ENCODE assay signal across 14 mouse cellular contexts in the genomic region with DNA sequence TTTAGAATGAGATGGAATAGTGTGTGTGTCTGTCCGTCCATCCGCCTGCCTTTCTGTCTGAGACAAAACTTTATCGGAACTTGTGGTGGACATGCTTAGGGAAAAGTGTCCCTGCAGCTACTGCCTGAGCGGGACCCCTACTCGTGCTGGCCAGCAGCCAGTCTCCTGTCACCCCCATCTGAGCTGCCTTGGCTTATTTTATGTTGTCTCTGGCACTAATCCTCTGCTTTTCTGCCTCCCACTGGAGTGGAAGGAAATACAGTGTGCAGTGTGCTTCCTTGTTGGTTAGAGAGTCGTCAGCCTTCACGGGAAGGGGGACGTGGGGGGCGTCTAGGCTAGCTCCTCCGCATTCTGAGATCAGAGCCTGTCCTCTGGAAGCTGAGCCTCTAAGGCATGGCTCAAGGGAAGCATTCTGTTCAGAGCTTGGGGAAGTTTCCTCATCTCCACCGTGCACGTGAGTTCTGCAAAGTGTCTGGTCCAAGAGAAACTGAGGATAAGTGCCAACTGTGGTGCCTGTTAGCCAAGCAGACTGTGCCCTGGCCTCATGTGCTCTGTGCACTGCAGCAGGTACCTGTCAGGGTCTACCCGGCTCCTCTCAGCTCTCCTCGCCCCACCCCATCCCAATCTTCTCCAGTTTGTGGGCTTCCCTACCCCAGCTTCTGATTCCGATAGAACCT.
DNase-seq lines count a peak whose midpoint lies in the region; ATAC-seq and TF ChIP-seq lines count a peak whose summit lies in the region.
"Had no signal": no experiment of that assay in that cellular context is flagged by ENCODE, and none has a peak within 500 bp of the region (broad histone marks: within the 10 kb centered on the region; RNA-seq: fewer than 3 reads in every experiment).

No protein-coding gene starts in this region.

- H3K4me1 ChIP-seq in liver, embryonic 13.5 days (replicated peaks): peaks cover 14% of the 10 kb centered on the region
- H3K4me1 ChIP-seq in liver, postnatal 0 days (ENCODE audit: insufficient read depth): peaks cover 3% of the 10 kb centered on the region; the same call in 1 of the 2 replicates
- H3K4me1 ChIP-seq in kidney, adult 2 months (ENCODE audit: control insufficient read depth, insufficient read depth, low read length): peaks cover 26% of the 10 kb centered on the region

- no peak overlapping the region for H3K27ac ChIP-seq in liver, embryonic 13.5 days
- no peak overlapping the region for H3K27ac ChIP-seq in liver, postnatal 0 days (ENCODE audit: low read depth)
- peak overlapping the region; percentile 53 for H3K27ac ChIP-seq in kidney, adult 2 months (ENCODE audit: insufficient read depth, low read depth, low read length)
- H3K27ac ChIP-seq: heart, embryonic 15.5 days; hindbrain, embryonic 14.5 days; limb, embryonic 15.5 days had no signal

- H3K4me3 ChIP-seq in liver, embryonic 13.5 days (replicated peaks): no peak overlapping the region
- H3K4me3 ChIP-seq in liver, postnatal 0 days (ENCODE audit: low read depth, low read length): no peak overlapping the region
- no peak overlapping the region for H3K4me3 ChIP-seq in kidney, adult 2 months (ENCODE audit: insufficient read depth, low read depth, low read length)
- H3K4me3 ChIP-seq: heart, embryonic 15.5 days; limb, embryonic 15.5 days; myocyte had no signal

- H3K4me2 ChIP-seq in liver, embryonic 13.5 days: no peak overlapping the region
- no peak overlapping the region for H3K4me2 ChIP-seq in liver, postnatal 0 days (ENCODE audit: low read depth, low read length)
- H3K4me2 ChIP-seq: heart, embryonic 15.5 days; hindbrain, embryonic 14.5 days; limb, embryonic 15.5 days had no signal

- no peak for TF ChIP-seq CTCF in liver, postnatal 0 days (IDR thresholded peaks at IDR 0.05; ENCODE audit: low read depth)
- no peak for TF ChIP-seq CTCF in kidney, adult 2 months (conservative IDR thresholded peaks at IDR 0.05; ENCODE audit: insufficient read depth, insufficient read length, low read depth, low read length)

- 78% methylated on average over 15 of the region's 15 CpGs for WGBS in liver, embryonic 13.5 days (ENCODE audit: insufficient replicate concordance)
- WGBS in liver, postnatal 0 days (ENCODE audit: insufficient replicate concordance): 78% methylated on average over 15 of the region's 15 CpGs
- WGBS in kidney, adult 2 months: 36% methylated on average over 15 of the region's 15 CpGs

- TF ChIP-seq POLR2A in kidney, adult 2 months (IDR thresholded peaks at IDR 0.05; ENCODE audit: low read depth, low read length): no peak

- TF ChIP-seq EP300 in liver, postnatal 0 days (IDR thresholded peaks at IDR 0.05; ENCODE audit: low read depth): no peak

- no peak overlapping the region for H3K9ac ChIP-seq in liver, embryonic 13.5 days
- no peak overlapping the region for H3K9ac ChIP-seq in liver, postnatal 0 days (replicated peaks)
- H3K9ac ChIP-seq: heart, embryonic 15.5 days; hindbrain, embryonic 14.5 days; limb, embryonic 15.5 days had no signal

- H3K9me3 ChIP-seq in liver, embryonic 13.5 days (replicated peaks): no peaks in the 10 kb centered on the region
- no peaks in the 10 kb centered on the region for H3K9me3 ChIP-seq in liver, postnatal 0 days (ENCODE audit: low read length)
- H3K9me3 ChIP-seq: heart, embryonic 15.5 days; limb, embryonic 15.5 days had no signal

- peak; percentile 56 to 58 for DNase-seq in heart, adult 18-20 months
- DNase-seq in heart, postnatal 10 days: no peak
- no peak for DNase-seq in liver, embryonic 13.5 days
- no peak for DNase-seq in liver, postnatal 0 days
- DNase-seq in kidney, adult 2 months: peak; percentile 83
- DNase-seq in kidney, postnatal 25 days: peak; percentile 60 to 78
- no peak for DNase-seq in right cerebral cortex, postnatal 4 days
- DNase-seq: cerebellum, adult 2 months; thymus, adult 2 months had no signal

- H3K36me3 ChIP-seq in liver, embryonic 13.5 days: peaks cover 94% of the 10 kb centered on the region
- H3K36me3 ChIP-seq in liver, postnatal 0 days (replicated peaks; ENCODE audit: insufficient read depth, low read length): peaks cover 83% of the 10 kb centered on the region
- peaks cover 4% of the 10 kb centered on the region for H3K36me3 ChIP-seq in kidney, adult 2 months (ENCODE audit: control insufficient read depth, insufficient read depth, low read length)

- 0 out of 2 replicates have a peak, but pooled peaks have one; percentile 16 for ATAC-seq in liver, embryonic 13.5 days (ENCODE audit: low read depth)
- no peak for ATAC-seq in liver, postnatal 0 days
- ATAC-seq: CD4-positive, CD25-positive, alpha-beta regulatory T cell, adult 4 months had no signal

- intact Hi-C loops in heart, postnatal 10 days (cut with DNase I): no loop called here

- H3K27me3 ChIP-seq in liver, embryonic 13.5 days: no peaks in the 10 kb centered on the region
- no peaks in the 10 kb centered on the region for H3K27me3 ChIP-seq in liver, postnatal 0 days (ENCODE audit: insufficient read depth, low read length)
- no peaks in the 10 kb centered on the region for H3K27me3 ChIP-seq in kidney, adult 2 months (replicated peaks; ENCODE audit: control insufficient read depth, insufficient read depth, low read length)
- H3K27me3 ChIP-seq: heart, embryonic 15.5 days; limb, embryonic 15.5 days had no signal

Comparison
In these comparisons a context has a peak if more than half of its experiments do, and no peak if none do; other contexts are left out.
1. DNase-seq: peak in heart, adult 18-20 months (2 of 2), kidney, adult 2 months (single experiment) and kidney, postnatal 25 days (2 of 2); none in heart, postnatal 10 days (0 of 2), liver, embryonic 13.5 days (single experiment), liver, postnatal 0 days (single experiment) and right cerebral cortex, postnatal 4 days (single experiment).